Mouse (Mus musculus): ENCODE results near the gene Xpr1. TPM values are rescaled to one million over a fixed set of nuclear protein-coding genes. Genes with fewer than 3 reads are reported as not detected.
"Not testable (repeated sequence)": the region's sequence is repeated elsewhere in the genome, so short reads cannot be mapped to it uniquely, and the experiment has no call there.

The Xpr1 gene
- polyA plus RNA-seq, 1 experiment, result 16.3 TPM

- no peak overlapping the region for H3K4me3 ChIP-seq (ENCODE audit: insufficient read depth, low read depth, low read length)
- H3K4me1 ChIP-seq (ENCODE audit: control insufficient read depth, insufficient read depth, insufficient read length, low read length), result no peaks in the 10 kb centered on the region
- no peak overlapping the region for H3K27ac ChIP-seq (replicated peaks; ENCODE audit: low read depth, low read length)
These were observed 144.3 kb downstream of the Xpr1 start for GRCm38 (mm10) chr1:155272953-155273352.

DNA sequence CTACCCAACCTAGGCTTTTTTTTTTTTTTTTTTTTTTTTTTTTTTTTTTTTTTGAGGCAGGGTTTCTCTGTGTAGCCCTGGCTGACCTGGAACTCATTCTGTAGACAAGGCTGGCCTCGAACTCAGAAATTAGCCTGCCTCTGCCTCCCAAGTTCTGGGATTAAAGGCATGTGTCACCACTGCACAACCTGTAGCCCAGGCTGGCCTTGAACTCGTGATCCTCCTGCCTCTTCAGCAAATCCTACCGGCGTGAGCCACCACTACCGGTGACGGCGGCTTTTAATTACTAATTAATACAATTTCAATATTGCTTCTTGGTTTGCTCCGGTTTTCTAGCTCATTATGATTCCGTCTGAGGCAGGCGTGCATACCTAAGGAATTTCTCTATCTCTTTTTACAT is 154.7 kb downstream of the Xpr1 start:
- not testable (repeated sequence) for H3K4me1 ChIP-seq (ENCODE audit: control insufficient read depth, insufficient read depth, insufficient read length, low read length); H3K4me3 ChIP-seq (ENCODE audit: insufficient read depth, low read depth, low read length)

GRCm38 (mm10) chr1:155254309-155254708 is 162.9 kb downstream of the Xpr1 start:
- H3K4me3 ChIP-seq (ENCODE audit: insufficient read depth, low read depth, low read length), result no peak overlapping the region
- no peaks in the 10 kb centered on the region for H3K4me1 ChIP-seq (ENCODE audit: control insufficient read depth, insufficient read depth, insufficient read length, low read length)
- no peak overlapping the region for H3K27ac ChIP-seq (replicated peaks; ENCODE audit: low read depth, low read length)

More for the DNA sequence above, 154.7 kb downstream of the Xpr1 start:
- not testable (repeated sequence) for H3K27ac ChIP-seq (replicated peaks; ENCODE audit: low read depth, low read length)

GRCm38 (mm10) chr1:155253126-155253525 is 164.1 kb downstream of the Xpr1 start:
- H3K4me1 ChIP-seq (ENCODE audit: control insufficient read depth, insufficient read depth, insufficient read length, low read length), result no peaks in the 10 kb centered on the region
- no peak overlapping the region for H3K4me3 ChIP-seq (ENCODE audit: insufficient read depth, low read depth, low read length)
- no peak overlapping the region for H3K27ac ChIP-seq (replicated peaks; ENCODE audit: low read depth, low read length)

GRCm38 (mm10) chr1:155252631-155253121 is 164.5 kb downstream of the Xpr1 start:
- Histone ChIP-seq H3K27ac (replicated peaks; ENCODE audit: low read depth, low read length) (no peak overlapping the region), H3K4me1 (ENCODE audit: control insufficient read depth, insufficient read depth, insufficient read length, low read length) (no peaks in the 10 kb centered on the region), H3K4me3 (ENCODE audit: insufficient read depth, low read depth, low read length) (no peak overlapping the region)

- Histone ChIP-seq H3K27ac (replicated peaks; ENCODE audit: low read depth, low read length) (no peak overlapping the region), H3K4me1 (ENCODE audit: control insufficient read depth, insufficient read depth, insufficient read length, low read length) (no peaks in the 10 kb centered on the region), H3K4me3 (ENCODE audit: insufficient read depth, low read depth, low read length) (no peak overlapping the region)
These were observed 165.6 kb downstream of the Xpr1 start for GRCm38 (mm10) chr1:155251596-155251995.

GRCm38 (mm10) chr1:155250531-155251135 is 166.6 kb downstream of the Xpr1 start:
- no peaks in the 10 kb centered on the region for H3K4me1 ChIP-seq (ENCODE audit: control insufficient read depth, insufficient read depth, insufficient read length, low read length)
- H3K27ac ChIP-seq (replicated peaks; ENCODE audit: low read depth, low read length), result no peak overlapping the region
- no peak overlapping the region for H3K4me3 ChIP-seq (ENCODE audit: insufficient read depth, low read depth, low read length)

DNA sequence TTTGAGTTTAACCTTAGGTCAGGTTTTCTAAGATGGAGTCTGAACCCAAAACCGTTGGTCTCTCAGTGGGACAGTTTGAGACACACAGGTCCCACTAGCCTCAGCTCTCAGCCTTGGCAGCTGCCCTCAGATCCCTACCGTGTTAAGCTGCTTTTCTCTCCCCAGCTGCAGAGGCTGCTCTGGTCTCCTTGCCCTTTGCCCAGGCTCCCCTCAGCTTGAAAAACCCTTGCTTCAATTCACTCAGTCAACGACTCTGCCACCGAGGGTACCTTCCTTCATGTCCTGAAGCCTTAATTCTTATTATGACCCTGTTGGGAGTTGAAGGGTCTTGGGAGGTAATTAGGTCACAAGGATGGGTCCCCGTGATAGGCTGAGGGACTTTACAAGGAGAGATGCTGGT is 167.3 kb downstream of the Xpr1 start:
- Histone ChIP-seq H3K4me3 (ENCODE audit: insufficient read depth, low read depth, low read length) (no peak overlapping the region), H3K4me1 (ENCODE audit: control insufficient read depth, insufficient read depth, insufficient read length, low read length) (no peaks in the 10 kb centered on the region), H3K27ac (replicated peaks; ENCODE audit: low read depth, low read length) (no peak overlapping the region)

GRCm38 (mm10) chr1:155248041-155248440 is 169.2 kb downstream of the Xpr1 start:
- Histone ChIP-seq H3K4me1 (ENCODE audit: control insufficient read depth, insufficient read depth, insufficient read length, low read length) (no peaks in the 10 kb centered on the region), H3K4me3 (ENCODE audit: insufficient read depth, low read depth, low read length) (no peak overlapping the region), H3K27ac (replicated peaks; ENCODE audit: low read depth, low read length) (no peak overlapping the region)

- Histone ChIP-seq H3K27ac (replicated peaks; ENCODE audit: low read depth, low read length) (no peak overlapping the region), H3K4me3 (ENCODE audit: insufficient read depth, low read depth, low read length) (no peak overlapping the region), H3K4me1 (ENCODE audit: control insufficient read depth, insufficient read depth, insufficient read length, low read length) (no peaks in the 10 kb centered on the region)
These were observed 169.8 kb downstream of the Xpr1 start for GRCm38 (mm10) chr1:155247441-155247840.

- Histone ChIP-seq H3K4me1 (ENCODE audit: control insufficient read depth, insufficient read depth, insufficient read length, low read length) (no peaks in the 10 kb centered on the region), H3K4me3 (ENCODE audit: insufficient read depth, low read depth, low read length) (peak overlapping the region; percentile 69; the same call in 1 of the 2 replicates), H3K27ac (replicated peaks; ENCODE audit: low read depth, low read length) (no peak overlapping the region)
These were observed 171.7 kb downstream of the Xpr1 start for GRCm38 (mm10) chr1:155245516-155245915.

GRCm38 (mm10) chr1:155244771-155245211 is 172.4 kb downstream of the Xpr1 start:
- Histone ChIP-seq H3K4me3 (ENCODE audit: insufficient read depth, low read depth, low read length) (peak overlapping the region; percentile 69), H3K27ac (replicated peaks; ENCODE audit: low read depth, low read length) (no peak overlapping the region), H3K4me1 (ENCODE audit: control insufficient read depth, insufficient read depth, insufficient read length, low read length) (no peaks in the 10 kb centered on the region)

DNA sequence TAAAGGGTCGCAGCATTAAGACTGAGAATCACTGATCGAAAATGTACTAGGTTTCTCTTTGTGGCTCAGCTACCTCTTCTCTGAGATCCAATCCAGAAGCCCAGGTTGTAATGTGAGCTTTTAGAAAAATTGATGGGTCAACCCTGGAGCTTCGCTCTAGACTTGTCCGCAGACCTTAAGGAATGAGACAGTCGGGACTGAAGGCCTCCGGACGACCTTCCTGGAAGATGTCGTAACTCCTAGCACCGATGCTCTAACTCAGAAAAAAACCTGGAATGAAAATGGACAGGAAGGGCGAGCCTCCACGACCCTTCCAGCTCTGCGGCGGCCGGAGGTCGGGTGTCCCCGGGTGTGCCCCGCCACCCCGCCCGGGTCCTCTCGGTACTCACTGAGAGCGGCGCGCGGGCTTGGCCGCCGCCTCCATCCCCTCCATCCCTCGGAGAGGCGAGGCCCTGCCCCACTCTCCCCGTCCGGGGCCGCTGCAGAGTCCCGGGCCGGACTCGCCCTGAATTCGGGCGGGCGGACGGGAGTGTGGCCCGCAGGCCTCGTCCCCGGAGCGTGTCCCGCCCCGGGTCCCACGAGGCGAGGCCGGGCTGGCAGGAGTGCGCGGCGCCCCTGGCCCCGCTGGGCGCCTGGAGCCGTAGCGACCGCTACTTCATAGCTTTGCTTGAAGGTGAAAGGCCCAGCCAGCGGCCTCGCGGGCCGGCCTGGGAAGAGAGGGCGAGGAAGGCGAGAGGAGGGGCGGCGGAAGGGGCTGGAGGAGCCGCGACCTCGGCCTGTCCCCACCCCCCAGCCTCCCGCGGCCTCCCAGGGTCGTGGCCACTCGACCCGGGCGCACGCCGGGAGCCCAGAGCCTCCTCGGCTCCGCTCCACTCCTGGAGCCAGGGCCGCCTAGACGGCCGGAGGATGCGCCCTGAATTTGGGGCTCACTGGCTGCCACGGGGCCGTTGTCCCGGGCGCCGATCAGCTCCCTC is 173.1 kb downstream of the Xpr1 start, which contains the start of gene BC034090:
TSS of gene BC034090 (minus strand) at position 648 of the 974 bp plus-strand sequence.
- Histone ChIP-seq H3K4me3 (ENCODE audit: insufficient read depth, low read depth, low read length) (peak within 1 kb of the TSS; percentile 69), H3K27ac (replicated peaks; ENCODE audit: low read depth, low read length) (no peak within 1 kb of the TSS), H3K4me1 (ENCODE audit: control insufficient read depth, insufficient read depth, insufficient read length, low read length) (no peaks in the 10 kb centered on the region)

GRCm38 (mm10) chr1:155242488-155242745 is 174.8 kb downstream of the Xpr1 start:
- no peaks in the 10 kb centered on the region for H3K4me1 ChIP-seq (ENCODE audit: control insufficient read depth, insufficient read depth, insufficient read length, low read length)
- H3K4me3 ChIP-seq (ENCODE audit: insufficient read depth, low read depth, low read length), result no peak overlapping the region
- no peak overlapping the region for H3K27ac ChIP-seq (replicated peaks; ENCODE audit: low read depth, low read length)

DNA sequence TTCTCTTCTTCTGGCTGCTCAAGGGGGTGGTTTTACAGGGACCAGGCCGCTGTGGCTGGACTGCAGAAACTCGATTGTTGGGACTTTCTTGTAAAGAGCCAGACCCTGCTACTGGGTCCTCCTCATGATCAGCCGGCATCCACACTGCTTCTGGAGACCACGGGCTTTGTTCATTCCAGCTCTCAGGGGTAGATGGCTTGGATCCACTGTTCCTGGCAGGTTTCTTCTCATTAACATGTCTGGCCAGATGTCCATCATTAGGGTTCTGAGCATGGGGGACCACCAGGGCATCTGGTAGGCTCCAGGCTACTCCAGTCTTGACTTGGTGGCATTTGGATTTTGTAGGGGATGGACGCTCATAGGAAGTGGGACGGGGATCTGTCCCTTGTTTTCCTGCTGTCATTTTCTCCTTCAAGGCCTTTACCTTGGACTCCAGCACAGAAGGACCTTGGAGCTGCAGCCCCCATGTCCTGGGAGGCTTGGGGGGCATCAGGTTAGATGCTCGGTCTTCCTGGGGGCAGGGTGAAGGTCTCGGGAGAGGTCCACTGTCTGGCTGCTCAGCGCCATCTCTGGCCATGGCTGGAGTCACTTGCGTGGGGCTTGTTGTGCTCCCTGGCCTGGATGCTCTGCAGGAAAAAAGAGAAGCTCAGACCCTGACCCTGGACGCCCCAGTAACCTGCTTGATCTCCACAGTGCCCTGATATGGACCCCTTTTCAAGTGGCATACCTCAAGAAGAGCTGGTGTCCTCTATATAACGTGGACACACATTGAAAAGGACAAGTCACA is 175.3 kb downstream of the Xpr1 start:
- H3K4me1 ChIP-seq (ENCODE audit: control insufficient read depth, insufficient read depth, insufficient read length, low read length), result no peaks in the 10 kb centered on the region
- H3K4me3 ChIP-seq (ENCODE audit: insufficient read depth, low read depth, low read length), result no peak overlapping the region
- no peak overlapping the region for H3K27ac ChIP-seq (replicated peaks; ENCODE audit: low read depth, low read length)

Data from brown adipose tissue, adult 24 weeks (tissue).